Mouse (Mus musculus) megakaryocyte-erythroid progenitor cell, adult 5-6 weeks (primary cell): ENCODE measurements around the gene Fus. TPM values are rescaled to one million over a fixed set of nuclear protein-coding genes. Genes with fewer than 3 reads are reported as not detected.

ENCODE experiments used
- ATAC-seq: replicated peaks from 2 replicates; pipeline ENCODE4 v1.8.0; 2016; ENCODE audit warnings: mild to moderate bottlenecking, inconsistent platforms; ENCODE audit not compliant: severe bottlenecking, poor library complexity, low FRiP score, low TSS enrichment
- total RNA-seq, 2 experiments: library from RNA; stranded (forward) in 1 of 2; stranded (reverse) in 1 of 2; fragments of 200-1000, 215-1000 nt in 1 of 2; fragments of >200 nt in 1 of 2; fragmentation: Nextera tagmentation in 1 of 2; gene quantifications; 2 replicates each; pipeline ENCODE4 v1.2.3; 2014 to 2017

Gene Fus
- 315 and 387 TPM in 2 replicates for total RNA-seq (2014; fragmentation: Nextera tagmentation)
- 61.4 and 85.2 TPM in 2 replicates for total RNA-seq (2017)

DNA sequence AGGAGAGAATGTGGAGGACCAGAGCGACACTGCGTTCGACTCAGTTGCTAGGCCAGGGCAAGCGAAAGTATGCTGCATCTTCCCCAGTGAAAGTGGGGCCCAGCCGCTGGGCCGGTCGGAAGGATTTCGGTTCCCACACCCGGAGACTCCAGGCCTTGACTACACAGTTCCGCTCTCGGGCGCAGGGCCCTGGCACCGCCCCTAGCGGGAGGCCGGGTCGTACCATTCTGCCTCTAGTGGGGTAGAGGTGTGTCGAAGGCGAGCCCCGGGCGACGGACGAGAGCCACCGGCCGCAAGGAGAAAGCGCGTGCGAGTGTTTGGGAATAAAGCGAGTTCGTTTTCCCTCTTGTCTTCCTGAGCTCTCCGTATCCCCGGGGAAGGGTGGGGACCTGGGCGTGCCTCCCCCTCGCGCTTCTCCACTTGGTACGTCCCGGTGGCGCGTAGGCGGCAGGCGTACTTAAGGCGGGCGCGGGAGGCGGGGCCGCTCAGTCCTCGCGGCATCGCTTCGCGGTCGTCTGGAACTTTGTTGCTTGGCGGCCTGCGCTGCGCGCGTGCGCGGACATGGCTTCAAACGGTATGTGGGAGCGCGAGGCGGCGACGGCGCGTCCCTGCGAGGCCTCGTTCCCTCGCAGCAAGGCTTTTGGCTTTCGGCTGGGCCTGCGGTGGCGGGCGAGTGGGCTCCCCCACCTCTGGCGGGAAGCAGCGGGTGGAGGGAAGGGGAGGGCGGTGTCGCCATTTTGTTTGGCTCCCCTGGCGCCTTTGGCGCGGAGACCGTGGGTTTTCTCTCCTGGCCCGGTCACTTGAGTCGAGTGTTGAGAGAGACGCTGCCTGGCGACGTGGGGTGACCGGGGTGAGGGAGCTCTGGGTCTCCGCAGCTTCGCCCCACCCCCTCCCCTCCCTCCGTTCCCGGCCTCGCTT, at the start of gene Fus:
Gene Fus, plus strand, starts transcription at position 454 of the 918 bp plus-strand sequence.
- ATAC-seq, result peak; percentile 87

DNA sequence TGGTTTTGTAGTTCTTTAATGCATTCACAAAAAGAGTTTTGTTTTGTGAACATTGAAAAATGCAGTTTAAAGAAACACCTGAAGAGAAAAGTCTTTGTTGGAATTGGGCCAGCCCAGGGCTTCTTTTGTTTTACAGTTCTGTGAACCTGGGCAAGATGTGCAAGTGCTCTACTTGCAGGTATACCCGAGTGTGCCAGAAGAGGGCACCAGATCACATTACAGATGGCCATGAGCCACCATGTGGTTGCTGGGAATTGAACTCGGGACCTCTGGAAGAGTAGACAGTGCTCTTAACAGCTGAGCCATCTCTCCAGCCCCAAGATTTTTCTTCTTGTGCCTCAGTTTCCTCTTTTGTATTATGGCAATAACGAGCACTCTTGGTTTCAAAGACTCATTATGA, 49.1 kb upstream of the Fus start:
- ATAC-seq, result no peak

DNA sequence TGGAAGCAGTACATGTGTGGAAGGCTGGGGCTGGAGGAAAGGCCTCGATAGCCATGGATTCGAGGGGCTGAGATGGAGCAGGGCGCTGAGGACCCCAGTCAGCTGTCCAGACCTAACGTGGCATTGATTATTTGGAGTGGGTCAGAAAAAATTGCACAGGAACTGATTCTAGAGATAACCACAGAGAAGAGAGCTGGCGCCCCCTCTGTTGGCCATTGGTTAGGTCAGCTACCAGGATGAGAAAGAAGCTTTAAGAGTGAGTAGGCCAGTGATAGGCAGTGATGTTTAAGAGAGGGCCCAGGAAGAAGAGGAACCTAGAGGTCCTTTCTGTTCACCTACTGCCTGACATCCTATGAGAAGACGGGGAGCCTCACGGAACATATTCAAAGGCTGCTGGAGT, 48.0 kb upstream of the Fus start:
- peak; percentile 43; the same call in 1 of the 2 replicates for ATAC-seq

DNA sequence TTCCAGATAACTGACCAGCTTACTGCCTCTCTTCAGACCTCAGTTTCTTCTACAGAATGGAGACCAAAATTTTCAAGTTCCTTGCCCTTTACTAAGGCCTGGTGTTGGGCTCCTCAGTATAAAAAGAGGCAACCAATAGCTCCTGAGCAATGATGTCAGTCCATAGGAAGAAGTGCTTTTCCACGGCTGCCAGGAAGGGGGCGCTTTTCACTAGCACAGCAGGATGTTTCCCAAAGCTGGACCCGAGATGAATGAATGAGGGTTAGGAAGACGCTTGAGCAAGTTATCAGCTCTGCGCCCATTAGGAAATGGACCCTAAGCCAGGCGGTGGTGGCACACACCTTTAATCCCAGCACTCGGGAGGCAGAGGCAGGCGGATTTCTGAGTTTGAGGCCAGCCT, 45.7 kb upstream of the Fus start:
- peak; percentile 41; the same call in 1 of the 2 replicates for ATAC-seq

DNA sequence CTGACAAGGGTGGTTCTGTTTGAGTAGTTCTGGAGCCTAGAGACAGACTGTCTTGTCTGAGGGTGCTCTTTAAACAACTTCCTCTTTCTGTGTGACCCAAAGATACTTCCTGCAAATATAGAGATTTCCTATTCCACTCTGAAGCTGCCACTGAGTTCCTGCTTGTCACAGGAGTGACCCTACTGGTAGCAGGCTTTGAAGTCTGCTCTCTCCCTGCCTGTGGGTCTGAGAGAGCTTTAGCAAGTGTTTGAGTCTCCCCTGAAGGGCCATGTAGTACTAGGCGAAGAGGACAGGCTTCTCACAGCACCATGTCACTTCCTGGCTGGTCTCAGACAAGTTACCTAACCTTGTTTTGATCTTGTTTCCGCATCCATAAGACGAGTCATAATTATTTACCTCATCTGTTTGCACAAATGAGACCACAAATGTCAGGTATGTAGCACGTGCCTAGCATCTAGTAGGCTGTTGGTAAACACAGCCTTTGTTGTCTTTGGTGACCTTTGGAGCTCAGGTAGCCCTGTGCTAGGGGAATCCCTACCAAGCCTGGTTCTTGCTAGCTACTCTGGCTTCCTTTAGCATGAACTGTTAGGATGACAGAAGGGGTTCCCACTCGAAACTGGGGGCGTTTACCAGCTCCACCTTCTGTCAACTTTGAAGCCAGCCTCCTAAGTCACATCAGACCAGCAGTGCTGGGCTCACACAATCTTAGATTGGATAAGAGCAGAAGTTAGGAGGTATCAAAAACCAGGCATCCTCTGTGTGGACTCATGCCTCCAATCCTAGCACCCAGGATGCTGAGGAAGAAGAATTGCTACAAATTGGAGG, 44.6 kb upstream of the Fus start:
- no peak for ATAC-seq

DNA sequence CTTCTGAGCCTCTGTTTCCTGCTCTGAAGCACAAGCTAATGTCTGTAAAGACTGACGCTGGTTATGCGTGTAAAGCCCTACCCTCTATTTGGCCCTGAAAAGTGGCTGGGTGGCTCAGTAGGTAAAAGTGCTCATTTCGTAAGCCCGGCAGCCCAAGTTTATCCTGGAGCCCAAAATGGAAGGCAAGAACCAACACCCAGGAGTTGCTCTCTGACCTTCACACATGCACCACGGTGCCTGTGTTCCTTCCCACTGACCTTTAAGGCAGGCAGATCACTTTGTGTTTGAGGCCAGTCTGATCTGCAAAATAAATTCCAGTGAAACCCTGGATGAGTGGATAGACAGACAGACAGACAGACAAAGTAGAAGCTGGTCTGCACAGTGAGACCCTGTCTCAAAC, 43.5 kb upstream of the Fus start:
- ATAC-seq, result no peak

DNA sequence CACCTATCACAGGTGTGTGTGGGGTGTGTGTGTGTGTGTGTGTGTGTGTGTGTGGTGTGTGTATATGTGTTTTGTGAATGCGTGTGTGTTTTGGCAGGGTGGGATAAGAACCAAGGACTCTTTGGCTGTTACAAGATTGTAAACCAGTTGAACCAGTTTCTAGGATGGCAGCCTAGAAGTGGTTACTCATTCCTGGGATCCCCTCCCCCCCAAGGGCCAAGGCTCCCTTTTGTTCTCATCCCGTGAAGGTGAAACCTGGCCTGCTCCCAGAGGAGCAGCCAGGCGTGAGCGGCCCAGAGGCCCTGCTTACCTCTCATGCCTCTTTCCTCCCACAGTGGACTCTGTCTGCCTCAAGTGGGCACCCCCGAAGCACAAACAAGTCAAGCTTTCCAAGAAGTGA, 42.0 kb upstream of the Fus start:
- no peak for ATAC-seq

DNA sequence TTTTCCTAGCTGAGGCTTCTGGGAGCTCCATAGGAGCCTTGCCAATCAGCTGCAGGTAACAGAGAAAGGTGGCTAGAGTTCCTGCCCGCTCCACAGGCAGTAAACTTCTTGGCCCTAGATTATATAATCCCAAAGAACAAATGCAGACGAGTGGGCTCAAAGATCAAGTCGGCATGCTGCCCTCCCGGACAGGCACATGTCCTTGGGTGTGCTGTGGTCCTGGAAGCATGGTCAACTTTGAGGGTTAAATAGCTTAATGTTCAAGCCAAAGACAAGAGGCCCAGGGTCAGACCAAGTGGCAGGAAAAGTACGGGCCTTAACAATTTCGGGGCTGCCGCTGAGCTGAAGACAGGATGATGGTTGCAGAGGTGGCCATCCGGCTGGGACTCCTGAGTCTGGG, 41.2 kb upstream of the Fus start:
- ATAC-seq, result no peak

DNA sequence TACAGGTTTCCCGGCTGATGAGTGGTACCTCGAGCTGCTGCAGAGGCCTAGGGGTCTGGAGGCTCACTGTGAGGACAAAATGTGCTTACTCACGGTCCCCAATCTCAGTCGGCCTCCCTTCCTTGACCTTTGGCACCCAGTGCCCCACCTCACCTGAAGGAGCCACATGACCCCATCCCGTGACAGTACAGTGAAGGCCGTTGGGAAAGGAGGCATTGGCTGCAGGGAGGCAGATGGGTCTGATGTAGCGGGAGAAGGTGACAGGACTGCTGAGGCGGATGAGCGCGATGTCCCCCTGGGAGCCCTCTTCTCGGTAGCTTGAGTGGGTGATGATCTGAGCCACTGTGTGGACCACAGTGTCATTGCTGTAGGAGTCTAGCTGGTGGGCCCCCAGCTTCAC, 40.4 kb upstream of the Fus start:
- no peak for ATAC-seq

DNA sequence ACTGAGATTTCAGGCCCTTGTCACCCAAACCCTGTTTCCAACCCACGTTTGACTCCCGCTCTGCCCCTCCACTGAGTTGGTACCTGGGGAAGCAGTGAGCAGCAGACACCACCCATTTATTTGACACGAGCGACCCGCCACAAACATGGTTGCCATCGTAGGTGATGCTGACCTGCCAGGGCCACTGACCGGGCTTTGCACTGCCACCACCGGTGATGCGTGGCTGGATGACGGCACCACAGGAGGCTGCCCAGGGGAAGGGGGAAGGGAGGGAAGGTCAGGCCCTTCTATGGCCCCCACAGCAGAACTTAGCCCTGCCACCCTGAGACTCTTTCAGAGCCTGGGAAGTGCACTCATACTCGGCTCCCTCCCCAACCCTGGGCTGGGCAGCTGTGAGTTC, 39.5 kb upstream of the Fus start:
- no peak for ATAC-seq

DNA sequence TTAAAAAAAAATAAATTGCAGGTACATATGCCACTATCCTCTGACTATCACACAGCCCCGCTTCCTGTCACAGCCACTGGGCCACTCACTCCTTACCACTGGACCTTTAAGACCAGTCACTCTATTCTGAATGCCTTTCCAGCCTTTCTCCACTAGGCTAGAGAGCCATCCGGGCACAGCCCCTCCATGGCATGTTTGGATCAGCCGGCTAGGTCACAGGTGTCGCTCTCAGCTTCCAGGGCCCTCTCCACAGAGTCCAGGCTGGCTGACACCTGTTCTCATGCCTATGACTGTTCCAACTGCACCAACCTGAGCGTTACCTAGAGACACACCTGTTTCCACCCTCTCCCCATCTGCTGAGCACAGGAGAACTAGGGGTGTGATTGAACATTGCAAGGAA, 38.7 kb upstream of the Fus start:
- no peak for ATAC-seq

DNA sequence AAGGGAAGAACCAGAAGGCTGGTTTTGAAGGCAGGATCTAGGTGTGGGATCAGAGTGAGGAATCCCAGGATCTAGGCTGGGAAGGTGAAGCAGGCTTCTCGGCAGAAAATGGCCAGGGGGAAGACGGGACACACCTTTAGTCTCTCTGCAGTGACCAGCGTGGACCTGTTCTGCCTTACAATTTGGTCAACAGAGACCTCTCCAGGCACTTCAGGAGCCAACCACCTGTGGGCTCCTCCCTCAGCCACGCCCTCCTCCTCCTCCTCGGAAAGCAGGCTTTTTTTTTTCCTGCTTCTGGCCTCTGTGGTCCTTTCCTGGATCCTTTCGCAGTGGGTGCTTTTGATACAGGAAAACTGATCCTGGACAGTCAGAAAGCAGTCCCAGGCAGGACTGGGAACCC, 37.3 kb upstream of the Fus start, which contains the start of gene Prss8:
Gene Prss8, minus strand, starts transcription at position 182 of the 400 bp plus-strand sequence.
- ATAC-seq, result no peak

DNA sequence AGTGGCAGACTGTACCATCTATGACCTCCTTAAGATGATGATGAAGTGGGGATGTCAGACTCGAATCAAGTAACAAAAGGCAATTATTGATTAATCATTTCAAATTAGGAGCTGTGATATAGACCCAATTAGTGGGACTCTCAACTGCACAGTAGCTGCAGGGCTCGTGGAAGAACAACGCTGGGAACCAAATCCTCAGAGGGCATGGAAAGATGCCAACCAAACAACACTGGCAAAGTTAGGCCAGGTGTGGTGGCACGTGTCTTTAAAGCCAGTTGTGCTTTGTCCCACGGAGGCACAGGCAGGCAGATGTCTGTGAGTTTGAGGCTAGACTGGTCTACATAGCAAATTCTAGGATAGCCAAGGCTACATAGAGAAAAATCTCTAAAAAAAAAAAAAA, 36.6 kb upstream of the Fus start:
- ATAC-seq, result no peak

DNA sequence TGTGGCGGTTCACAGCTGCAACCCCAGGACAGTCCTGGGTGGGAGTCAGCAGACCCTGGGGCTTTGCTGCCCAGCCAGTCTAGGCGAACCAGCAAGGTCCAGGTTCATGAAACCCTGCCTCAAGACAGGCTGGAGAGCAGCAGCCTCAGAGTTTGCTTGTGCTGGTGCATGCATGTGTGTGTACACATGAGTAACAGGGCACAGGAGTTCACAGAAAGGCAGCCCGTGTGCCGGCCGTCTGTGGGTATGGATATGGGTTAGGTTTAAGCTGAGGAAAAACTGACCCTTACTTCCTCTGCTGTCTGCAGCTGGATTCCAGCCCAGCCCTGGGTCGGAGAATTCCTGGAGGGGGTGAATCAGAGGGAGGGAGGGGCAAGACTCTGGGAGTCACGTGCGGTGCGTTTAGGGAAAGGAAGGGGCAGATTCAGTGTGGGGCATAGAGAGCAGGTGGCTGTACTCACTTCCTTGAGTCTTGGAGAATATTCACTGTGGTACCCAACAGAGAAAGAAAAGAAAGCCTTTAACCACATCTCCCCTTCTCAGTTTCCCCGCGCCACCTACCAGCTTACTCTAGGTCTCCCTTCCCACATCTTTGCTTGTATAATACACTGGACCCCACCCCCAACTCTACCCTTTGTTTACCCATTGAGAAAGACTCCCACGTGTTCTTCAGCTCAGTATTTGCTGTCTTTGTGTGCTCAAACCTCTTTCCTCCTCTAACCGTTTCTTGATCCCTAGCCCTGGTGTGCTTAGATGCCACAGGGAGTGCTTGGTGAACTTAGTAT, 35.7 kb upstream of the Fus start:
- ATAC-seq, result no peak

DNA sequence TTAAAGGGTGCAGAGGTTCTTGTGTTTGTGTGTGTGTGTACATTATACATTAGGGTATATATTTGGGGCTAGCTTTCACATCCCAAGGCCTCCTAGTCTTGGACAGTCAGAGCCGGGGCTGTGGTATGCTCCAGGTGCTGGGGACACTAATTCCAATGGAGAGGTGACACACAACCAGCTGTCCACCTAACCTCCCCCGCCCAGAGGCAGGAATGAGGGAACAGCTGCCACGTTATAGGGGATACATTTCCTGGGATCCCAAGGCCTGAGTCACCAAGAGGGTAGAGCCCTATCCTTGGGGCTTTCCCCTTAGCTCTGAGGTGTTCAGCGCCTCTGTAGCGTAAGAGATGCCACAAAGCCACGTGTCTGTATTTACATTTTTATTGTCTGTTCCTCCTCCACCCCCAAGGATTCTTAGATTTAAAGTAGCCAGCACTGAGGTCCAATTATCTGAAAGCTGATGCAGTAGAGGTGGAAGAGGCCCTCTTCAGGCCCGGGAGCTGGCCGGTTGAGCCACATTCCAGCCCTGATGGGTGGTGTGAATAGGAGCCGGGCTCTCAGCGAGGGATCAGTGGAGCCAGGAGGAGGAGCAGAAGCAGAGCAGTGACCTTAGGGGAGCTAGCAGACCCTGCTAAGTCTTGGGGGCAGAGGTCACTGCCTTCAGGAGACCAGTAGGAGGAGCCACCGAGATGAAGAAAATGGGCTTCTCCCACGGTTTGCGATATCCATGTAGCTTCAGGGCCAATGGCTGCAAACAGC, 34.8 kb upstream of the Fus start:
- ATAC-seq, result no peak

DNA sequence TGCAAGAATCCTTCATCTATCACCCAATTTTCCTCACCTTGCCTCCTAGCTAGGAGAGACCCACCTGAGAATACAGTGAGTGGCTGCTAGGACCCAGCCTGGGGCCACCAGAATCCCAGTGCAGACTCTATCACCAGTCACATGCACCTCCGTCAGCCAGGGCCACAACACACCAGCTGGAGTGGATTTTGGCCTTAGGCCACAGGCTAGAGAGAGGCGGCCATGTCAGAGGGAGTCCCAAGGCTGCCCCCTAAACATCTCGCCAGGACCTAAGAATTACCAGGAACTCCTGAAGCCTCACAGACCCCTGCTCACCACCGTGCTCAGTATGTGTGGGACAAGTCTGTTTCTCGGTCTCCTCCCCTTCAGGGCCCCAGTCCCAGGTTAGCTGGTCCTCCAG, 33.2 kb upstream of the Fus start:
- no peak for ATAC-seq

DNA sequence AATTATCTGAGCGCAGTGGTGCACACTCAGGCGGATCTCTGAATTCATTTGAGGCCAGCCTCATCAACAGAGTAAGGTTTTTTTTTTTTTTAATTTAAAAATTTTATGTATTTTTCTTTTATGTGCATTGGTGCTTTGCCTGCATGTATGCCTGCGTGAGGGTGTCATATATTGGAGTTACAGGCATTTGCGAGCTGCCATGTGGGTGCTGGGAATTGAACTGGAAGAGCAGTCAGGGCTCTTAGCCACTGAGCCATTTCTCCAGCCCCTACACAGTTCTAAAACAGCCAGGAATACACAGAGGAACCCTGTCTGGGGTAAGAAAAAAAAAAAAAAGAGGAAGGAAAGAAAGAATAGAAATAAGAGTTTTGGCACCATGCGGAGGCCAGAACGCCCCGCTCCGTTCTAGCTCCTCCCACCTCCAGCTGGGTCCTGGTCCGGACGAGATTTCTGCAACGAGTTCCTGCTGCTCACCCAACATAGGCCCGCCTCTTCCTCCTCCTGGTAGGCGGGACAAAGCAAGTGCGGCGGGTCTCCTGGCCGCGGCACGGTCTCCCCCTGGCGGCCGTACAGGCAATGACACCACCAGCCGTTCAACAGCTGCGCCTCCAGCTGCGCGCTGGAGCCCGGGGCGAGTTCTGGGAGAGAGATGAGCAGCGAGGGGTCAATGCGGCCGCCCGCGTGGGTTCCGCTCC, 32.1 kb upstream of the Fus start:
- ATAC-seq, result peak; percentile 96

DNA sequence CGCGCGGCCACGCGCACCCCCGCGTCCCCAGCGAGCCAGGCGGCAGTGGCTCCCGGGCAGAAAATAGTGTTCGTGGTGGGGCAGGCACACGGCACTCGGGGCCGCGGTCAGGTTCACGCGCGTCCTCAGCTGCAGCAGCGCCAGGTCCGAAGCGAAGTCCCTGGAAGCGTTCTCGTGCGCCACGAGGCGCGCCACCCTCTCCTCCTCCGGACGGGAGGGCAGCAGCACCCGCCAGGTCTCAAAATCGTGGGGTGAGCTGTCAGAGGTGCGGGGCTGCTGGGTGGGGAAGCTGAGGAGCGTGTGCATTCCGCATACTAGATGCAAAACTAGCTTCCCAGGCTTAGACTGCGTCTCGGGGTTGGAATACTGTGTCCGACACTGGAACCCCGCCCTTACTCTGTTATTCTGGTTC, 31.5 kb upstream of the Fus start:
- ATAC-seq, result peak; percentile 13
